Mouse (Mus musculus): ENCODE data around the gene Manba. TPM values are rescaled to one million over a fixed set of nuclear protein-coding genes. Genes with fewer than 3 reads are reported as not detected.
"Not testable (repeated sequence)": the region's sequence is repeated elsewhere in the genome, so short reads cannot be mapped to it uniquely, and the experiment has no call there.

Manba gene
- total RNA-seq, 2 experiments from 2014 or later = 4.9 to 5.6 TPM

DNA sequence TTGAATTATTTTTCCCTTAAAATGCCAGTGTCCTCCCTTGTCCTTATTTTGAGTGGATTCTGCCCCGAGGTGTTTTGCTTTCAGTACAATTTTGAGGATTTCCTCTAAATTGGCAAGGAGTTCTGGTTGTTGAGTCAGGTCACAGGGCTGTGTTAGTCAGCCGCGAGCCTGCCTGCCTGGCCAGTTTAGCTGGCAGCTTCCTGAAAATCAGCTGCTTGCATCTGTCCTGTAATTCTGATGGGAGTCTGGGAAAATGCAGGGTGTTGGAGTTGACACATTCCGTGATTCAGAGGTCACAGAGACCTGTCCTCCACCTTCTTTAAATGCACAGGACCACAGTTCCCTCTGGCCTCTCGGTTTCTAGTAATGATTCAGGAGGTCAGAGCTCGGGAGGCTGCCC is 34.2 kb downstream of the Manba start:
- no peak for DNase-seq
- intact Hi-C loops (cut with DNase I) = no loop called here

DNA sequence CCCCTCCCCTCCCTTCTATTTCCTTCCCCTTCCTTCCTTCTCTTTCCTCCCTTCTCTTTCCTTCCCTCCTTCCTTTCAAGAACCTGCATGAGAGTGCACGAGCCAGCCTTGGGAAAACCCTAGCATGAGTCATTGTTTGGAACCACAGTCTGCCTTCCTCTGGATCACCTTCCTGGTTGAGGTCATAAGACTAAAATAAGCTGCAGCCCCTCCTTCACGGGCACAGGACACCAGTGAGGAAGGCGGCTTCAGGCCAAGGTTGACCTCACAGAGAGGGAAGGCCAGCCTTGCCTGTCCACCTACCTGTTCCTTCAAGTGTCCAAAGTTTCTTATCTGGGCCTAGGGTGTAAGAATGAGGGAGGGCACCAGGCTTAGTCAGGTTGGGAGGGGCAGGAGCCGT is 36.6 kb downstream of the Manba start:
- DNase-seq = no peak

DNA sequence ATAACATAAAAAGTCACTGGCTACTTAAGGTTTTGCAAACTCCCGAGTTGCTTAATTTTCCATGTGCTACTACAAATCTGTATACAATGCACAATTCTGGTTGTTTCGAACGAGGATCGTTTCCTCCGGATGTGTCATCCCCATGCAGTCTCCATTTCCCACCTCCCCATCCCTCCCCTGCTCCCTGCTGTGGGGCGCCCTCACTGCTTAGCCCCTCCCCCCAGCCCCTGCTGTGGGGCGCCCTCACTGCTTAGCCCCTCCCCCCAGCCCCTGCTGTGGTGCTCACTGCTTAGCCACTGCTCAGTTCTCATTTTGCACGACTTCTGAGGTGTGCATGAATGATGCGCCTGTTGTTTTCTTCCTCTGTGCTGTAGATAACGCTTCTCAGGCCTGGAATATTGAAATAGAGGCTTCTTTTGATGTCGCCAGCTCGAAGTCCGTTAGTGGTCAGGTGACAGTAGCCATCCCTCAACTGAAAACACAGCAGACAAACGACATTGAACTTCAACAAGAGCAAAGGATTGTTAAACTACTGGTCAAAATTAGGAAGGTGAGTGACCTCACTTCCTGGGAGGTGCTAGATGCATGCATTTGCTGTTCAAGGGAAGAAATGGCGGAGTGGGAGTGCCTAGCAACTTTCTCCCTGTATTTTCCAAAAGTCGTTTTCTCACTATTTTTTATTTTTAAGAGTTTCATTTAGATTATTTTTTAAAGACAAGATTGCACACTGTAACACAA is 37.4 kb downstream of the Manba start:
- intact Hi-C loops (cut with DNase I) = no loop called here
- no peak for DNase-seq

More for the DNA sequence above, 36.6 kb downstream of the Manba start:
- intact Hi-C loops (cut with DNase I) = no loop called here

DNA sequence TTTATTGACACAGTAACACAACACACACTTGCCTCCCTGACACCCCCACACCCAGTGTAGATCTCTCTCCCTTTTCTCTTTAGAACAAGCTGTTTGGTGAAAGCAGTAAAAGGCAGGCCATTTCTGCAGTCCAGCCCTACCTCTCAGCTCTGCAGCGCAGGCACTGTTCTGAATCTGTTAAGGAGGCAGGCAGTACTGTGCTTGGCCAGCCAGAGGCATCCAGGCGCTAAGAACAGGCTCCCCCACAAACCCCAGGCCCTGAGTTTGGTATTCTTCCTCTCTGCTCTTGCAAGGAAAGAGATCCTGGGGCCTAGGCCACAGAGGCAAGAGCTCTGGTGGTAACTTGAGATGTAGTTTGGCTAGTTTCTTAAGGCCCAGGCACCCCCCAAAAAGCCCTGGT is 39.5 kb downstream of the Manba start:
- intact Hi-C loops (cut with DNase I); DNase-seq: not testable (repeated sequence)

DNA sequence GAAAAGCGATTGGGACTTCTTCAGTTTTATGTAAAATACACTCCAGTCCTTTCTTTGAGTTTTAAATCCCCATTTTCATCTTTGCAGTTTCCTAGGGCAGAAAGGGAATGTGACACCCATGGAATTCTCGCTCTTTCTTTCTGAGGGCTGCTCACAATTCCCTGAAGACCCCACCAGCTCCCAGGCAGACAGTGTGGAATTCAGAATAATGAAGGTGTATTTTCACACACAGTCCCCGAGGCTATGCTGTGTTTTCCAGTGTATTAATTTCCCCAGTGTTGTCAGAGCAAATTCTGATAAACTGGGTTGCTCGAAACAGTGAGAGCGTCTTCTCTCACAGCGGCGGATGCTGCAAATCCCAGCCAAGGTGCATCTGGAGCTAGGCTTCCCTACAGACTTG is 44.3 kb downstream of the Manba start:
- intact Hi-C loops (cut with DNase I) = no loop called here
- DNase-seq = no peak

DNA sequence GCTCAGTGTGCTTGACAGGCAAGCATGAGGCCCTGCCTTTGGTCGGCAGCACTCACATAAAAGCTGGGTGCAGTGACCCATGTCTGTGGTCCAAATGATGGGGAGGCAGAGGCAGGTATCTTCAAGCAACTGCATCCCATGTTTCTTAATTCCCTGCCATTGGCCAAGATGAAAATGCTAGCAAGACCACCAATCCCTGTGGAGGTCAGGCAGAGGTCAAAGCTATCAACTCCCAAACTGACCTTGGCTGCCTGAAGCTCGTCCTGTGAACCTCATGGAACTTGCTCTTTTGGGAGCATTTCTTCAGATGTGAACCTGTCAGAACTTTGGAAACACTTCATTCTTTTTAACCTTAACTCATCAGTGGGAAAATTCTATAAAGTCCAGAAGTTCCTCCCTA is 46.4 kb downstream of the Manba start:
- no peak for DNase-seq
- intact Hi-C loops (cut with DNase I) = no loop called here

DNA sequence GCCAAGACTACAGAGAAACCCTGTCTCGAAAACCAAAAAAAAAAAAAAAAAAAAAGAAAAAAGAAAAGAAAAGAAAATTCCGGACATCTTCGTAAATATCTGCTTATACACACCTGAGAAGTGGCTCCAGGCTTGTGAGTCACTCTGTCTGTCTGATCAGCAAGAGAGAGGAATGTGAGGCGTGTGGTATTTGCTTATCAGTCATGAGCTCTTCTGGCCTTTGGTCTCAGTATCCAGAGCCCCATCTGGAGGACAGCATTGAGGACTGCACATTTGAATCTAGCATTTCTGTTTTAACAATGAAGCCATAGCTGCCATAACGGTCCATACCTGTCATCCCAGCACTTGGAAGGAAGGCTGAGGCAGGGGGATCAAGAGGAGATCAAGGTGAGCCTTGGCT is 48.7 kb downstream of the Manba start:
- intact Hi-C loops (cut with DNase I) = no loop called here
- DNase-seq = no peak

DNA sequence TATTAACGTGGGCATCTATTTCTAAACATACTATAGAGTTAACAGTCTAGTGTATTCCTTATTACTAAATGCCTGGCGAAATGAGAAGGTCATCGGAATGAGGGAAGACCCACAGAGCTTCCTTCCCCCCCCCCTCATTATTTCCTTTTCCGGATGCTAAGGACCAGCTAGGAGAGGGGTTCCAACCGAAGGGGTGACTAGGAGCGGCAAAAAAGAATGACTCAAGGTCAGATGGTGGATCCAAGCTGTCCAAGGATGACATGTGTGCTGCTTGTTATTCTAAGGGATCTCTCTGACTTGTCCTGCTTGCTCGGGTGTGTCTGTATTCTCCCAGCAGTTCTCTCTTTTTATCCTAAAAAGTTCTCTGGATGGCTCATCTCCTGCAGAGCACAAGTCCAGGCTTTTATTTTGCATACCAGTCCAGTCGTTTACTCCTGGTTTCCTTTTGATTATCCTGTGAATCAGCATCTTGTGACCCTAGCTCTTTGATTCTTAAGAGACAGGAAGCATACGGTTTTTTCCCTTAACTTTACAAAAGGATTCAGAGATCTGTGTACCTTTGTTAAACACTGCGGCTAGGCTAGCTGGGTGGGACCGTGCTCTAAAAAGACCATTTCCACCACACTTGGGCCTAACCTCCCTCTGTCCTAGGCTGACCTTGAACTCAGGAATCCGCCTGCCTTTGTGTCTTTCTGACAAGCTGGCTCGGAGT is 61.0 kb downstream of the Manba start:
- DNase-seq = no peak
- intact Hi-C loops (cut with DNase I) = no loop called here

DNA sequence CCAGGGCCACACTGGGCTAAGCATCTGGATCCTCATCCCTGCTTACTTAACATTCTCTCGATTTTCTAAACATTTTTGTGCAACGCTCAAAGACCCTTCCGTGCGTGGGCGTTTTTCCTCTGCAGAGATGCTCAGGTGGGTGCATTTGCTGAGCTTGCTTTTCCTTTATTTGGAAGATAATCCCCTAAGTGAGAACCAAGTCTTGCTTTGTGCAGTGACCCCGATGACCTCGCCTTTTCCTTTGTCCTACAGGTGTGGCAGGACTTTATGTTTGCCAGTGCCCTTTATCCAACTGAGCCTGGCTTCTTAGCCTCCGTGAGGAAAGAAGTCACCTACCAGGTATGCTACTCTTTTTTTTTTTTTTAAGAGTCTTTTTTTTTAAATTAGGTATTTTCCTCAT is 61.9 kb downstream of the Manba start:
- intact Hi-C loops (cut with DNase I) = no loop called here
- DNase-seq = no peak

DNA sequence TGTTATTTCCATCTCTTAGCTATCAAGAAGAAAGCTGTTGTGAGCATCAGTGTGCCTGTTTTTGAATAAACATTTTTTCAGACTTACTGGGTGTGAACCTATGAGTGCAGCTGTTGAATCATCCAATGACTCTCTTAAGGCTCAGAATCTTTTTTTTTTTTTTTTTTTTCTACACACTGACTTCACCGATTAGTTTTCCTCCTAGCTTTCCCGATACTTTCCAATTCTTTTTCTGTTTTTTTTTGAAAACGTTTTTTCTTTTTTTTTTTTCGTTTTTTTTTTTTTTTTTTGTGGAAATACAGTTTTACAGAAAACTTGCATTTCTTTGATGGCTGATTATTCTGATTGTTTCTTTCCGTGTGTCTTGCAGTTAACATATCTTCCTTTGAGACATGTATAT is 67.5 kb downstream of the Manba start:
- intact Hi-C loops (cut with DNase I) = no loop called here

DNA sequence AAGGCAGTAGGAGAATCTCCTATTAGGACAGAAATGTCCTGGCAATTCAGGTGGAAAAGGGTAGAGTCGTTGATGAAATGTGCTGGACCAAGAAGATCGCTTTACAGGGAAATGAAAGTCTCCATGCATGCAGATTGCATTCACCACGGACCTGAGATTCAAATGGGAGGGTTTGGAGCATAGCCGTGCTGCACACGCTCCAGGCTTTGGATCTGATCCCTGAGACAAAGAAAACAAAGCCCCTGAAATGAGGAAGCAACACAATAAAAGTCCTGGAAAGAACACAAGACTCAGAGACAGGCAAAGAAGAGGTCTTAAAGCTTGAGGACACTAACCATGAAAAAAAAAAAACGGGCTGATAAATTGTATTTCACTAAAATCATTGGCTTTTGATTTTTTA is 69.8 kb downstream of the Manba start:
- no peak for DNase-seq
- intact Hi-C loops (cut with DNase I) = no loop called here

More for the DNA sequence above, 67.5 kb downstream of the Manba start:
- DNase-seq = no peak

DNA sequence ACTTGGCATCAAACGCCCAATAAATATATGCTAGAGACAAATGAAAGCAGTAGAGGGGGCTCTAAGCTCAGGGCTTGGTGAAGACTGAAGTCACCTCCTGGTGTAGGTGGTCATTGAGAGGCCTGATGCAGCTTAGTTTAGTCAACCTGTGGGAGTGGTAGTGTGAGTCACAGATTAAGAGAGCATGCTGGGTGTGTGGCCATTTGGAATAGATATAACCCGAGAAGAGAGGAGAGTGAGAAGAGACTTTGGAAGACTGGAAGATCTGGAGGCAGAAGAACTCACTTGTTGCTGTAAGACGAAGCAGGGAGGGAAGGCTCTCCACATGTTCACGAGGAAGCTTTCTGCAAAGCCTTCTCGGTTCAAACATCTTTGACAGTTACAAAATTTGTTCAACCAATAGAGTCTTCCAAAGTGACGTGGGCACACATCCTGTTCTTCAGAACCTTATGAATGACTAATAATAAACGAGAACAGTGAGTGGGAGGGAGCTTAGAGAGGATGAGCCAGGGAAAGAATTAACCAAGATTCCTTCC is 70.7 kb downstream of the Manba start:
- intact Hi-C loops (cut with DNase I) = no loop called here
- no peak for DNase-seq

DNA sequence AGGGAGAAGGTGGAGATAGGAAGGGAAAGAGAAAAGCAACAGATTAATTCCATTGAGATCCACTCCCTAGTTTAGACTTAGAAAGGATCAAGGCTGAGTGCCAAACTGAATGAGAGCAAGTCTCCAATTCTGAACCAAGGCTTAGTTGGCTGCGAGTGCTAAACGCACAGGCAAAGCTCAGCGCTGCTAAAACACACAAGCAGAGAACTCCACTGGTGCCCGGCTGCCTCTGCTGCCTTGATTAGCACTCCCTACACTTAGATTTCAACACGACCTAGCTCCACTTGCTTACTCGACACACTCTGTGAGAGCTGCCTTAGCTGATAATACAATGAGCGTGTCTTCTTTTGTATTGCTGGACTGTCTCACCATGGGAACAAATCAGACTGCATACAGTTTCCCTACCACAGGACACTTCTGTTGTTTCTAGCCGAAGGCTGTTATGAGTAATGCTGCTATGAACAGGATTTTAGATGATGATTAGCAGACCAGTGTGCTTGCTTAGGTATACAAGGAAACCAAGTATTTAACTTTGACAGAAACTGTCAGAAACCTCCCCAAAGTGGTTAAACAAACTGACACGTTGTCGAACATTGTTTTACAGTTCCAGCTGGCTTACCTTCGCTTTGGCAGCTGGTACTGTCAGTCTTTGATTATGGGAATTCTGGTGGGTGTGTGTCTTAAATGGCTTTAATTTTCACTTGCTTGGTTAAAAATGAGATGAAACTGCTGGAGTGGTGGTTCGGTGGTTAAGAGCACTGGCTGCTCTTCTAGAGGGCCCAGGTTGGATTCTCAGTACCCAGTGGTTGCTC is 71.6 kb downstream of the Manba start:
- intact Hi-C loops (cut with DNase I) = no loop called here

DNA sequence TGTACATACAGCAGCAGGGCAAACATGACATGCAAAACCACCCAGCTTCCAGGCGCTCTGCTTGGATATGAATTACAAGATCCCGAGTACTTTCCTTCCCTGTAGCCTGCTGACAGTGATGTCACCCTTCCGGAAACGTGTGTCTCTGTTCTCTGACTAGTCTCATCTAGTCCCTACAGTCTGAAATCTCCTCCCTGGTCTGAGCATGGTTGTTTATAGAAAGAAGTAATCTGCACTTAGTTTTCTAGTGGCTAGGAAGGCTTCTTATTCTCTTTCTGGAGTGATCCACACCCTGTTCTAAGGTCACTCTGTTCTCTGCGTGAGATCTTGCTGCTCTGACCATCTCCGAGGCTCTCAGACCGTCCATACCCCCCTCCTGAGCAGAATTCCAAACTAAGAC is 76.6 kb downstream of the Manba start:
- intact Hi-C loops (cut with DNase I) = no loop called here

More for the DNA sequence above, 71.6 kb downstream of the Manba start:
- DNase-seq = no peak

DNA sequence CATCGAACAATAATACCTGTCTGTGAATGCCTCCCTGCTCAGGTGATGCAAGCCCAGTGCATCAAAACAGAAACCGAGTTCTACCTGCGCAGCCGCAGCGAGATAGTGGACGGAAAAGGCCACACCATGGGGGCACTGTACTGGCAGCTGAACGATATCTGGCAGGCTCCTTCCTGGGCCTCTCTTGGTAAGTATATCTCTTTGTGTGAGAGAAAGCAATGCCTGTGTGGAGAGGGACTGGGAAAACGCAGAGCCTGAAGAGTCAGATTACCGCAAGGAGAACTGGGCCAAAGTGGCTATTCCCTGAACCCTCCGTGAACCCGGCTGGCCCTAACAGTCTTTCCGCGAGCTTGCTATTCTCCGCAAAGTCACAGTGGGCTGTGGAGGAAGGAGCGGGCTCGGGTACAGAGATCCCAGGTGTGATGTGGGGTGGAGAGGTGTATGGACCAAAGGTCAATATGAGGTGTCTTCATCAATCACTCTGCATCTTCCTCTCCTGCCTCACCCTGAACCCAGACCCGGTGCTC is 77.8 kb downstream of the Manba start:
- intact Hi-C loops (cut with DNase I) = no loop called here
- DNase-seq = no peak

More for the DNA sequence above, 76.6 kb downstream of the Manba start:
- no peak for DNase-seq

DNA sequence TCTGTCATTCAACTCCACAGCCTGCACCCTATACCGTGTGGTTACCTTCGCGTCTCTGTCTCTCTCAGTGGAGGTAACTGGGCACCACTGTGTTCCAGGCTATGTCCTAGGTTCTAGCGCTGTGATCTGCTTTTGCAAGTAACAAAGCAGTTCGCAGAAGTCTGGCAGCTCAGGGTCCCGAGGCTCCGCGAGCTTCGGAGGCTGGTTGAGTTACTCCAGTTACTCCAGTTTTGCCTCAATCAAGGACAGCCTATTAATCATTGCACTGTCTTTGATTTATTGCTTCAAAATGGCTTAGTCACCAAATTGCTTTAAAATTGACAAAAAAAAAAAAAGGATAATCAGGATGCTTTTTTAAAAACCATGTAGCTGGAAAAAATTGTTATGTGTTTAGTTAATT is 79.3 kb downstream of the Manba start:
- DNase-seq = no peak
- intact Hi-C loops (cut with DNase I) = no loop called here

DNA sequence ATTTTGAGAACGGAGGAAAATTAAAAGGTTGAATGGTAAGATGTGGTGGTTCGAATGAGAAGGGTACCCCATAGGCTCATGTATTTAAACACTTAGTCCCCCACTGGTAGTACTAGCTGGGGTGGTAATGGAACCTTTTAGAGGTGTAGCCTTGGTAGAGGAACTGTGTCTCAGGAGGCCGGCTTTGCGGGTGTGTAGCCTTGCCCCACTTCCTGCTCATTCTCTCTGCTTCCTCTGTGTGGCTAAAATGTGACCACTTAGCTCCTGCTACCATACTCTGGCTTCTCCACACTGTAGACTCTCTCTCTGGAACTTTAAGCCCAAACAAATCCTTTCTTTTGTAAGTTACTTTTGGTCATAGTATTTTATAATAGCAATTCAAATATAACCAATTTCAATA is 79.9 kb downstream of the Manba start:
- intact Hi-C loops (cut with DNase I) = no loop called here

DNA sequence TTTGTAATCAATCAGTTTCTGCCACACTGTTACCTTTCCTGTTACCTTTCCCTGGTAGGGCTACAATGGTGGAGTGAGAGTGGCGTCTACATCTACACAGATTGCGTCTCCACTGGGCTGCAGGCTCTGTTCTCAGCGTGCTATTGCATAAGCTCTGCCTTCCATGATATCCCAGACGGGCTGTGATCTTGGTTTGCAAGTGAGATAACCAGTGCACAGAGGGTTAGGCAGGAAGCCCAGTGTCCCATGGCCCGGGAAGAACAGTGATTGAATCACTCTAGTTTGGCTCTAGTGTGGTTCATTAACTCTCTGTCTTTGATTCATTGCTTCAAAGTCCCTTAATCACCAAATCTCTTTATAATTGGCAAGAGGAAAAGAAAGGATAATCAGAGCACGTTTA is 82.5 kb downstream of the Manba start:
- no peak for DNase-seq
- intact Hi-C loops (cut with DNase I) = no loop called here

More for the DNA sequence above, 79.9 kb downstream of the Manba start:
- DNase-seq = no peak

DNA sequence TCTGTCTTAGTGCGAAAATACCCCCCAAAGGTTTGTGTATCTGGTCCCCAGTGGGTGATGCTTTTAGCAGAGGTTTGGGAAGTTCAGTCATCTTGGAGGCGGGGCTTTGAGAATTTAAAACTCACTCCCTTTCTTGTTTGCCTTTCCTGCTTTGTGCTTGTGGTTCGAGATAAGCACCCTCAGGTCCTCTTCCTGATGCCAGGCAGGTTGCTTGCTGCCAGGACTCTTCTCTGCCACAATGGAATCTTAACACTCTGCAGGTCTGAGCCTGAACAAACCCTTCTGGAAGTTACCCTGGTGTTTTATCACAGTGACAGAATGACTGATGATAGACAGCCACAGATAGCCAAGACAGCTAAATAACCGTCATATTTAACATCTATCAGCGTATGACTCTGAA is 83.2 kb downstream of the Manba start:
- intact Hi-C loops (cut with DNase I) = no loop called here
- DNase-seq = no peak

DNA sequence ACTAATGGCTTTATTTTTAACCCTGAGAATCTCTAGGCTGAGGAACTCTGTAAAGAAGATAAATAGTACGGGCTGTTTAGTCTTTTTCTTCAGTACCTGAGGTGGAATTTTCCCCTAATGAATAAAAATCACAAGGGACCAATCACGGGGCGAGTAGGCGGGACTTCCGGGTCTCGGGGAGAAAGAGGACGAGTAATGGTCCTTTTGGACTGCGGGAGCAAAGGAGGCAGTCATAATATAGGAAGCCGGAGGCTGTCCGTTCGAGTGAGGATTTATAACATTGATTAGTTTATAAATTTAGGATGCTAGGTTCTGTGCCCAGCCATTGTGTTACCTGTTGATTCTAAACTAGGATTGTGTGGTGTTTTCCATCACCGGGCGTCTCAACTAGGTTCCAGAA is 86.1 kb downstream of the Manba start:
- no peak for DNase-seq
- intact Hi-C loops (cut with DNase I) = no loop called here

DNA sequence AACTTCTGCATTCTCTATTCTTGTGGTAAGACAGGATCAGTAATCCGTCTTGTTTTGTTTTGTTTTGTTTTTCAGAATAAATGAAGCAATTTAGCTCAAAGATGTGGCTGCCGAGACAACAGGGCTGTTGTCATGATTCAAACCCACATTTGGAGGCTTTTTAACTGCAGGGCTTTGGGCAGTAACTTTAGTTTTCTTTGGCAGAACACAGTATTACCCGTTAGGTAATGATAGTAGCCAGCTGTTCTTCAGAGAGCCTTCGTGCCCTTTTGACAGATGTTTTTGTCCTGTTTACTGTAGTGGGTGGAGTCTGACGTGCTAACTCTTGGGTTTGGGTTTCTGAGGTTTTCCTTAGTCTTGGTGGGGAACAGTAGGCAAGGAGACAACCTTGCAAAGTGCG is 87.6 kb downstream of the Manba start:
- intact Hi-C loops (cut with DNase I) = no loop called here
- DNase-seq = no peak

All from left cerebral cortex, postnatal 4 days (tissue).